Mouse (Mus musculus): ENCODE data around the gene Ddx41. TPM values are rescaled to one million over a fixed set of nuclear protein-coding genes. Genes with fewer than 3 reads are reported as not detected.

The Ddx41 gene
- polyA plus RNA-seq, 1 experiment, result 53.6 TPM

GRCm38 (mm10) chr13:55527212-55527611 is 9.2 kb downstream of the Ddx41 start:
- Histone ChIP-seq H3K4me1 (ENCODE audit: control insufficient read depth, insufficient read depth, insufficient read length, low read length) (peaks cover 2% of the 10 kb centered on the region), H3K4me3 (ENCODE audit: low read depth, low read length) (peak overlapping the region; percentile 45), H3K27me3 (ENCODE audit: control insufficient read depth, insufficient read depth, low read length) (no peaks in the 10 kb centered on the region), H3K36me3 (ENCODE audit: control insufficient read depth, insufficient read depth, low read length) (peaks cover 21% of the 10 kb centered on the region), H3K27ac (ENCODE audit: insufficient read depth, low read depth, low read length) (peak overlapping the region; percentile 35; the same call in 1 of the 2 replicates)
- TF ChIP-seq CTCF (IDR thresholded peaks at IDR 0.05; ENCODE audit: extremely low read depth, insufficient read length, insufficient replicate concordance, low read depth, low read length), result no peak
- no peak for TF ChIP-seq POLR2A (IDR thresholded peaks at IDR 0.05; ENCODE audit: low read depth, low read length)
- 89% methylated on average over 16 of the region's 16 CpGs for WGBS

- WGBS, result 54% methylated on average over 16 of the region's 16 CpGs
- Histone ChIP-seq H3K4me1 (ENCODE audit: control insufficient read depth, insufficient read depth, insufficient read length, low read length) (peaks cover 2% of the 10 kb centered on the region), H3K36me3 (ENCODE audit: control insufficient read depth, insufficient read depth, low read length) (peaks cover 10% of the 10 kb centered on the region), H3K27me3 (ENCODE audit: control insufficient read depth, insufficient read depth, low read length) (no peaks in the 10 kb centered on the region), H3K27ac (ENCODE audit: insufficient read depth, low read depth, low read length) (no peak overlapping the region), H3K4me3 (ENCODE audit: low read depth, low read length) (no peak overlapping the region)
- TF ChIP-seq CTCF (IDR thresholded peaks at IDR 0.05; ENCODE audit: extremely low read depth, insufficient read length, insufficient replicate concordance, low read depth, low read length) (no peak), POLR2A (IDR thresholded peaks at IDR 0.05; ENCODE audit: low read depth, low read length) (no peak)
Measured at GRCm38 (mm10) chr13:55525733-55526553, 10.5 kb downstream of the Ddx41 start.

GRCm38 (mm10) chr13:55523951-55524600 is 12.4 kb downstream of the Ddx41 start:
- H3K27ac ChIP-seq (ENCODE audit: insufficient read depth, low read depth, low read length), result no peak overlapping the region
- H3K4me1 ChIP-seq (ENCODE audit: control insufficient read depth, insufficient read depth, insufficient read length, low read length), result no peaks in the 10 kb centered on the region; the same call in 1 of the 2 replicates
- no peaks in the 10 kb centered on the region; the same call in 1 of the 2 replicates for H3K36me3 ChIP-seq (ENCODE audit: control insufficient read depth, insufficient read depth, low read length)
- WGBS, result 93% methylated on average over 23 of the region's 23 CpGs
- TF ChIP-seq POLR2A (IDR thresholded peaks at IDR 0.05; ENCODE audit: low read depth, low read length) (no peak), CTCF (IDR thresholded peaks at IDR 0.05; ENCODE audit: extremely low read depth, insufficient read length, insufficient replicate concordance, low read depth, low read length) (no peak)
- H3K4me3 ChIP-seq (ENCODE audit: low read depth, low read length), result no peak overlapping the region
- H3K27me3 ChIP-seq (ENCODE audit: control insufficient read depth, insufficient read depth, low read length), result no peaks in the 10 kb centered on the region

- Histone ChIP-seq H3K36me3 (ENCODE audit: control insufficient read depth, insufficient read depth, low read length) (no peaks in the 10 kb centered on the region; the same call in 1 of the 2 replicates), H3K27ac (ENCODE audit: insufficient read depth, low read depth, low read length) (no peak overlapping the region), H3K4me3 (ENCODE audit: low read depth, low read length) (no peak overlapping the region), H3K4me1 (ENCODE audit: control insufficient read depth, insufficient read depth, insufficient read length, low read length) (no peaks in the 10 kb centered on the region; the same call in 1 of the 2 replicates), H3K27me3 (ENCODE audit: control insufficient read depth, insufficient read depth, low read length) (no peaks in the 10 kb centered on the region)
- TF ChIP-seq POLR2A (IDR thresholded peaks at IDR 0.05; ENCODE audit: low read depth, low read length), result no peak
- TF ChIP-seq CTCF (IDR thresholded peaks at IDR 0.05; ENCODE audit: extremely low read depth, insufficient read length, insufficient replicate concordance, low read depth, low read length), result no peak
- WGBS, result 63% methylated on average over 17 of the region's 17 CpGs
Measured at GRCm38 (mm10) chr13:55523278-55523677, 13.2 kb downstream of the Ddx41 start.

- no peak overlapping the region for H3K4me3 ChIP-seq (ENCODE audit: low read depth, low read length)
- H3K36me3 ChIP-seq (ENCODE audit: control insufficient read depth, insufficient read depth, low read length), result no peaks in the 10 kb centered on the region; the same call in 1 of the 2 replicates
- no peak for TF ChIP-seq CTCF (IDR thresholded peaks at IDR 0.05; ENCODE audit: extremely low read depth, insufficient read length, insufficient replicate concordance, low read depth, low read length)
- no peak for TF ChIP-seq POLR2A (IDR thresholded peaks at IDR 0.05; ENCODE audit: low read depth, low read length)
- H3K27me3 ChIP-seq (ENCODE audit: control insufficient read depth, insufficient read depth, low read length), result no peaks in the 10 kb centered on the region
- no peak overlapping the region for H3K27ac ChIP-seq (ENCODE audit: insufficient read depth, low read depth, low read length)
- 69% methylated on average over 8 of the region's 8 CpGs for whole genome bisulfite sequencing
- no peaks in the 10 kb centered on the region; the same call in 1 of the 2 replicates for H3K4me1 ChIP-seq (ENCODE audit: control insufficient read depth, insufficient read depth, insufficient read length, low read length)
Measured at GRCm38 (mm10) chr13:55522730-55523129, 13.7 kb downstream of the Ddx41 start.

GRCm38 (mm10) chr13:55519606-55520005 is 16.9 kb downstream of the Ddx41 start:
- 58% methylated on average over 4 of the region's 4 CpGs for WGBS
- H3K4me3 ChIP-seq (ENCODE audit: low read depth, low read length), result no peak overlapping the region
- H3K36me3 ChIP-seq (ENCODE audit: control insufficient read depth, insufficient read depth, low read length), result no peaks in the 10 kb centered on the region; the same call in 1 of the 2 replicates
- TF ChIP-seq CTCF (IDR thresholded peaks at IDR 0.05; ENCODE audit: extremely low read depth, insufficient read length, insufficient replicate concordance, low read depth, low read length), result no peak
- TF ChIP-seq POLR2A (IDR thresholded peaks at IDR 0.05; ENCODE audit: low read depth, low read length), result no peak
- H3K4me1 ChIP-seq (ENCODE audit: control insufficient read depth, insufficient read depth, insufficient read length, low read length), result no peaks in the 10 kb centered on the region
- H3K27me3 ChIP-seq (ENCODE audit: control insufficient read depth, insufficient read depth, low read length), result no peaks in the 10 kb centered on the region
- no peak overlapping the region for H3K27ac ChIP-seq (ENCODE audit: insufficient read depth, low read depth, low read length)

GRCm38 (mm10) chr13:55516955-55517354 is 19.5 kb downstream of the Ddx41 start:
- Histone ChIP-seq H3K27me3 (ENCODE audit: control insufficient read depth, insufficient read depth, low read length) (no peaks in the 10 kb centered on the region), H3K36me3 (ENCODE audit: control insufficient read depth, insufficient read depth, low read length) (no peaks in the 10 kb centered on the region), H3K27ac (ENCODE audit: insufficient read depth, low read depth, low read length) (no peak overlapping the region), H3K4me1 (ENCODE audit: control insufficient read depth, insufficient read depth, insufficient read length, low read length) (peaks cover 8% of the 10 kb centered on the region), H3K4me3 (ENCODE audit: low read depth, low read length) (no peak overlapping the region)
- 5% methylated on average over 5 of the region's 5 CpGs for WGBS
- TF ChIP-seq POLR2A (IDR thresholded peaks at IDR 0.05; ENCODE audit: low read depth, low read length) (no peak), CTCF (IDR thresholded peaks at IDR 0.05; ENCODE audit: extremely low read depth, insufficient read length, insufficient replicate concordance, low read depth, low read length) (peak; percentile 98)
